Mouse (Mus musculus): ENCODE measurements around the gene 1700109H08Rik. TPM values are rescaled to one million over a fixed set of nuclear protein-coding genes. Genes with fewer than 3 reads are reported as not detected.

The 1700109H08Rik gene
- polyA plus RNA-seq, 1 experiment from 2014 or later = 3.3 TPM

DNA sequence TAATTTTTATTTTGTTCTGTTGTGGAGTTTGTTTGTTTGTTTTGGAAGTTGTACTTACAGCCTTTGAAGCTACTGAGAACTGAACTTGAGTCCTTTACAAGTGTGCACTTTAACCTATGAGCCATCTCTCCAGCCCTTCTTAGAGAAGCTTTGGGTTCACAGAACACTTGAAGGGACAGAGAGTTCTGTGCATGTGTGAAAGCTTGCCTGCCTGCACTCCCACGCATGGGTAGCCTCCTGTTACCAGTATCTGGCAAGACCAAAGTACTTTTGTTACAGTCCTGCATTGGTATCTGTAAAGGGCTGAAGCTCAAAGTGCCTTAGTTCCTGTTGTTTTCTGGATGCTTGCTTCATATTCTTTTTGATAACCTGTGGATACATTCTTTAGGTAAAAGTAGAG lies 25.1 kb upstream of the 1700109H08Rik start:
- Histone ChIP-seq H3K4me1 (peaks cover 20% of the 10 kb centered on the region), H3K9me3 (0 out of 2 replicates have a peak, but pooled peaks cover 5% of the 10 kb centered on the region), H3K27me3 (ENCODE audit: poor library complexity, severe bottlenecking) (no peaks in the 10 kb centered on the region), H3K4me3 (no peak overlapping the region), H3K36me3 (replicated peaks) (peaks cover 25% of the 10 kb centered on the region), H3K27ac (no peak overlapping the region)
- DNase-seq (ENCODE audit: extremely low spot score, low spot score) = no peak
- 94% methylated on average over 1 of the region's 1 CpGs for WGBS

DNA sequence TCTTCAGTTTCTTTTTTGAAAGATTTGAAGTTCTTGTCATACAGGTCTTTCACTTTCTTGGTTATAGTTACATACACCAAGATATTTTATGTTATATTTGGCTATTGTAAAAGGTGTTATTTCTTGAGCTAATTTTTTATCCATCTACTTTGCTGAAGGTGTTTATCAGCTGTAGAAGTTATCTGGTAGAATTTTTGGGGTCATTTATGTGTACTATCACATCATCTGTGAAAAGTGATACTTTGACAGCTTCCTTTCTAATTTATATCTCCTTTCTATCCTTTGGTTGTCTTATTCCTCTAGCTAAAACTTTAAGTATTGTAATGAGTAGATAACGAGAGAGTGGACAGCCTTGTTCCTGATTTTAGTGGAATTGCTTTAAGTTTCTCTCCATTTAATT lies 19.9 kb upstream of the 1700109H08Rik start:
- H3K4me3 ChIP-seq = no peak overlapping the region
- peaks cover 35% of the 10 kb centered on the region for H3K36me3 ChIP-seq (replicated peaks)
- WGBS = 94% methylated on average over 1 of the region's 1 CpGs
- DNase-seq (ENCODE audit: extremely low spot score, low spot score) = no peak
- H3K27ac ChIP-seq = no peak overlapping the region
- no peaks in the 10 kb centered on the region for H3K4me1 ChIP-seq
- H3K9me3 ChIP-seq = 0 out of 2 replicates have a peak, but pooled peaks cover 2% of the 10 kb centered on the region
- no peaks in the 10 kb centered on the region for H3K27me3 ChIP-seq (ENCODE audit: poor library complexity, severe bottlenecking)

DNA sequence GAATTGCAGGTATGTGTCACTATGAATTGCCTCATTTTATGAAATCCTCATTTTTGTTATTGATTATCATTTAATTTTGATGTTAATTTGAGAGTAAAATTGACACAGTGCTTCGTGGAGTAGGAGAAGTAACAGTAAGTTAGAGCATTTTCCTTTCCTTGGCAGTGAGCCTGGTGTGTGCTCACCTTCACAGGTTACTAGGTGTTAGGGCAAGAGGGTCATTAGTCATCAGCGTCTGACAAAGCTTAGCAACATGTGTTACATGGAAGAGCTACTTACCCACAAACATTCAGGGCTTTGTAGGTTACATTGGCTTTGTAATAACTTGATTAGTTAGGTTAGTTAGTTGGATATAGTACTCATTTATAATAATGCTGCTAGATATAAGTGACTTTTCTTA lies 17.2 kb upstream of the 1700109H08Rik start:
- WGBS = 96% methylated on average over 2 of the region's 2 CpGs
- H3K27ac ChIP-seq = no peak overlapping the region
- no peaks in the 10 kb centered on the region for H3K27me3 ChIP-seq (ENCODE audit: poor library complexity, severe bottlenecking)
- no peak overlapping the region for H3K4me3 ChIP-seq
- no peaks in the 10 kb centered on the region for H3K4me1 ChIP-seq
- H3K36me3 ChIP-seq (replicated peaks) = peaks cover 47% of the 10 kb centered on the region
- no peak for DNase-seq (ENCODE audit: extremely low spot score, low spot score)
- no peaks in the 10 kb centered on the region for H3K9me3 ChIP-seq

GRCm38 (mm10) chr5:3574825-3575224 lies 3.5 kb downstream of the 1700109H08Rik start:
- H3K4me3 ChIP-seq = no peak overlapping the region
- no peaks in the 10 kb centered on the region for H3K27me3 ChIP-seq (ENCODE audit: poor library complexity, severe bottlenecking)
- DNase-seq (ENCODE audit: extremely low spot score, low spot score) = no peak
- no peaks in the 10 kb centered on the region for H3K4me1 ChIP-seq
- peaks cover 7% of the 10 kb centered on the region; the same call in 1 of the 2 replicates for H3K9me3 ChIP-seq
- WGBS = 99% methylated on average over 2 of the region's 2 CpGs
- peaks cover 100% of the 10 kb centered on the region for H3K36me3 ChIP-seq (replicated peaks)
- no peak overlapping the region for H3K27ac ChIP-seq

- Histone ChIP-seq H3K27me3 (ENCODE audit: poor library complexity, severe bottlenecking) (no peaks in the 10 kb centered on the region), H3K4me1 (no peaks in the 10 kb centered on the region), H3K9me3 (peaks cover 7% of the 10 kb centered on the region; the same call in 1 of the 2 replicates), H3K4me3 (no peak overlapping the region), H3K36me3 (replicated peaks) (peaks cover 100% of the 10 kb centered on the region), H3K27ac (no peak overlapping the region)
- no peak for DNase-seq (ENCODE audit: extremely low spot score, low spot score)
- WGBS = 92% methylated on average over 2 of the region's 2 CpGs
Observed at GRCm38 (mm10) chr5:3577939-3578338, 6.6 kb downstream of the 1700109H08Rik start.

DNA sequence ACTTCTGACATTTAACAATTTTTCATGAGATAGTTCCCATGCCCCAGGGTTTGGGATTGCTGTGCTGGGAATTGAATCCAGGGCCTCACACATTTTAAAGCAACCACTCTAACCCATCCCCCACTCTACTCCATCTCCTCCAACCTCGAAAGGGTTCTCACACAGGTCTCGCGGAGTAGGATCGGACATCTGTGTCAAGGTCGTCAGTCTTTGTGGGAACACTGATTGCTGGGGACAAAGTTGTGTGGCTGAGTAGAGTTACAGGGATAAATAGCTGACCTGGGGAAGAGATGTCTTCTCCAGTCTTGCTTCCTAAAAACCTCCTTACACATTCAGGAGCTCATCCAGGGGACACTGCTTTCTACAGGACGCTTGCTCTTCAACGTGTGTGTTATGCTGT lies 7.7 kb downstream of the 1700109H08Rik start:
- WGBS = 97% methylated on average over 7 of the region's 7 CpGs
- H3K27me3 ChIP-seq (ENCODE audit: poor library complexity, severe bottlenecking) = no peaks in the 10 kb centered on the region
- H3K9me3 ChIP-seq = peaks cover 7% of the 10 kb centered on the region; the same call in 1 of the 2 replicates
- DNase-seq (ENCODE audit: extremely low spot score, low spot score) = no peak
- H3K4me3 ChIP-seq = no peak overlapping the region
- no peaks in the 10 kb centered on the region for H3K4me1 ChIP-seq
- H3K36me3 ChIP-seq (replicated peaks) = peaks cover 100% of the 10 kb centered on the region
- H3K27ac ChIP-seq = no peak overlapping the region

- peak within 1 kb of the TSS; percentile 85 for H3K27ac ChIP-seq
Observed at GRCm38 (mm10) chr5:3595693-3596398, 24.5 kb downstream of the 1700109H08Rik start, which contains the start of gene Pex1. Gene Pex1, plus strand, starts transcription at chr5:3596066.

DNA sequence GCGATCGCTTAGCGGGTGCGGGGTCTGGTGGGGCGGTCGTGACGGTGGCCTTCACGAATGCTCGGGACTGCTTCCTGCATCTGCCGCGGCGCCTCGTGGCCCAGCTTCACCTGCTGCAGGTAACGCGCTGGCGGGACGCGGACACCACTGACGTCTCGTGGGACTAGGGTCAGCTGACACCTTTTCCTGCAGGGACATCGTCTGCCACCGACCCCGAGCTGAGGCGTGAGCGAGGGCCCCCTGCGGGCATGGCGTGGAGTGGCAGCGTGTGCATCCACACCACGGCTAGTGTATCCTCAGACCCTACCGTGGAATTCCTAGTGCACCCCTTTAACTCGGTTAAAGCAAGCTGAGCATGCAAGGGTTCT lies 25.0 kb downstream of the 1700109H08Rik start, which contains the start of gene Rbm48:
Gene Rbm48 (minus strand): TSS at position 187 of the 368 bp plus-strand sequence.
- no peaks in the 10 kb centered on the region for H3K9me3 ChIP-seq
- peaks cover 9% of the 10 kb centered on the region for H3K36me3 ChIP-seq (replicated peaks)
- H3K4me1 ChIP-seq = peaks cover 19% of the 10 kb centered on the region
- DNase-seq (ENCODE audit: extremely low spot score, low spot score) = peak; percentile 67
- peak within 1 kb of the TSS; percentile 87 for H3K4me3 ChIP-seq
- under 1% methylated on average over 31 of the region's 31 CpGs for WGBS
- no peaks in the 10 kb centered on the region for H3K27me3 ChIP-seq (ENCODE audit: poor library complexity, severe bottlenecking)
- H3K27ac ChIP-seq = peak within 1 kb of the TSS; percentile 85

More at GRCm38 (mm10) chr5:3595693-3596398, 24.5 kb downstream of the 1700109H08Rik start, which contains the start of gene Pex1:
- H3K4me1 ChIP-seq = peaks cover 19% of the 10 kb centered on the region
- no peaks in the 10 kb centered on the region for H3K9me3 ChIP-seq
- H3K4me3 ChIP-seq = peak within 1 kb of the TSS; percentile 87
- no peaks in the 10 kb centered on the region for H3K27me3 ChIP-seq (ENCODE audit: poor library complexity, severe bottlenecking)
- DNase-seq (ENCODE audit: extremely low spot score, low spot score) = peak; percentile 95
- H3K36me3 ChIP-seq (replicated peaks) = peaks cover 14% of the 10 kb centered on the region
- WGBS = under 1% methylated on average over 50 of the region's 50 CpGs

- H3K9me3 ChIP-seq = no peaks in the 10 kb centered on the region
- no peak for DNase-seq (ENCODE audit: extremely low spot score, low spot score)
- H3K4me1 ChIP-seq = peaks cover 19% of the 10 kb centered on the region
- 0 out of 2 replicates have a peak, but pooled peaks cover 2% of the 10 kb centered on the region for H3K36me3 ChIP-seq (replicated peaks)
- peak overlapping the region; percentile 87 for H3K4me3 ChIP-seq
- H3K27me3 ChIP-seq (ENCODE audit: poor library complexity, severe bottlenecking) = no peaks in the 10 kb centered on the region
- no peak overlapping the region for H3K27ac ChIP-seq
Observed at GRCm38 (mm10) chr5:3597171-3597570, 25.8 kb downstream of the 1700109H08Rik start.

DNA sequence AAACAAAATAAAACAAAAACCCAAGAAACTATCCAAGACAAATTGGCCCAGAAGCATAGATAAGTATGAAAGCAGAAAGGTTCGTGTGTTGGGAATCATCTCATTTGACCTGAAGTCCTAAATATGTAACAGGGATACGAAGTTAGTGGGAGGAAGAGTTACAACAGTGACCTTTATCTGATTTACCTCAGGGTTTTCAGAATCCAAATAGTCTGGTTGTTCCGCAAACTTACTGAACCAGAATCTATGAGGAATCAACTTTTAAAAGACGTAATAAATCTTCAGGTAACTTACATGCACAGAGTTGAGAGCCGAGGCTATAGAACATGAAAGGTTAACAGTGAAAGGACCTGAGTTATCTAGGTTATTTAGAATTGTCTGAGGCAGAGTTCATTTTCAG lies 27.4 kb downstream of the 1700109H08Rik start:
- 96% methylated on average over 5 of the region's 5 CpGs for WGBS
- Histone ChIP-seq H3K27ac (no peak overlapping the region), H3K9me3 (no peaks in the 10 kb centered on the region), H3K36me3 (replicated peaks) (no peaks in the 10 kb centered on the region; the same call in 1 of the 2 replicates), H3K4me3 (no peak overlapping the region), H3K4me1 (peaks cover 19% of the 10 kb centered on the region), H3K27me3 (ENCODE audit: poor library complexity, severe bottlenecking) (no peaks in the 10 kb centered on the region)
- no peak for DNase-seq (ENCODE audit: extremely low spot score, low spot score)

DNA sequence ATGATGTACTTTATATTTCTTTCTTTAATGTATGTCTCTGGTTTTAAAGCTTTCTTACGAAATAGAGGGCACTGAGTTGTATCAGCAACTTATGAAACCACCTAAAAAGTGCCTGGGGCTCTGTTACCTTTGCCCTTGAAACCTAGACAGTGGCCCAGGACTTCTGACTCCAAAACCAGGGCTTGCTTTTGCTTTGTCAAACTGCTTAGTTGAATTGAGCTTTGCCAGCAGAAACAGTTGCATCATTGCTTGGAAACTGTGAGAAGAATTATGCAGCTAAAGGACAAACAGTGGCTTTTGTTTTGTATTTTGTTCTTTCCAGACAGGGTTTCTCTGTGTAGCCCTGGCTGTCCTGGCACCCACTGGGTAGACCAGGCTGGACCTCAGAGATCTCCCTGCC lies 28.9 kb downstream of the 1700109H08Rik start:
- H3K9me3 ChIP-seq = no peaks in the 10 kb centered on the region
- no peak overlapping the region for H3K27ac ChIP-seq
- peaks cover 12% of the 10 kb centered on the region for H3K4me1 ChIP-seq
- no peak for DNase-seq (ENCODE audit: extremely low spot score, low spot score)
- WGBS = 84% methylated on average over 1 of the region's 1 CpGs
- no peaks in the 10 kb centered on the region for H3K27me3 ChIP-seq (ENCODE audit: poor library complexity, severe bottlenecking)
- peaks cover 11% of the 10 kb centered on the region for H3K36me3 ChIP-seq (replicated peaks)
- no peak overlapping the region for H3K4me3 ChIP-seq

DNA sequence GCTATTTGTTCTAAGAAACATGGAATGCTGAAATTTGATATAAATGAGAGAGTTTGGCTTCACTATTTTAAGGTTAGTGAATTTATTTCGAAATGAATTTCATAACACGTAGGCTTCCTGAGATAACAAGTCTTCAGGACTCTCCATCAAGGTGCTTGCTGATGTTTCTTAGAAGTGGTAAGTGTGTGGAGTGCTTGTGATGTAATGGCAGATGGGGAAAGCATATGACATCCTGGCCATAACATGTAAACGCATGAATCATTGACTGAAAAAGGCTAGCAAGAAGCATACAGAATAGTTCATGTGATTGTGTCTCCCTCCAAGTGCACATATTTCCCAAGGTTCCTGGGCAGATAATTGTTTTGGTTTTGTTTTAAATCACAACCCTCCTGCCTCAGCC lies 29.4 kb downstream of the 1700109H08Rik start:
- H3K4me1 ChIP-seq = peaks cover 10% of the 10 kb centered on the region
- no peak overlapping the region for H3K27ac ChIP-seq
- no peaks in the 10 kb centered on the region for H3K9me3 ChIP-seq
- H3K27me3 ChIP-seq (ENCODE audit: poor library complexity, severe bottlenecking) = no peaks in the 10 kb centered on the region
- 88% methylated on average over 3 of the region's 3 CpGs for WGBS
- H3K4me3 ChIP-seq = no peak overlapping the region
- no peak for DNase-seq (ENCODE audit: extremely low spot score, low spot score)
- peaks cover 16% of the 10 kb centered on the region for H3K36me3 ChIP-seq (replicated peaks)

DNA sequence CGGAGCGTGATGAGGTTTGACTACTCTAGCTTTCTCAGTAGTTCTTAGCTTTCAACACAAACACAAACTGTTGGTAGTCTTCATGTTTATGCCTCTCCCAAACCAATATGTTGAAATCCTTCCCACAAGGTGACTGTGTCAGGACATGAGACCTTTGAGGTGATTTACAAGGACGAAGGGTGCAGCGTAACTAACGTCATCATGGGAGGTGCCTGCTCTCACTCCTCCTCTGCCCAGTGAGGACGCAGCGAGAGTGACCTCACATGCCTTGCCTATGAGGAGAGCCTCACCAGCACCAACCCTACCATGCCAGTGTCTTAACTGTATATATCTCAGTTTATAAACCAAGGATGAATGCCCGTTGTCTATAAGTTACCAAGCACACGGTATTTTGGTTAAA lies 35.7 kb downstream of the 1700109H08Rik start:
- H3K27ac ChIP-seq = no peak overlapping the region
- H3K9me3 ChIP-seq = no peaks in the 10 kb centered on the region; the same call in 1 of the 2 replicates
- H3K4me1 ChIP-seq = no peaks in the 10 kb centered on the region
- peaks cover 59% of the 10 kb centered on the region for H3K36me3 ChIP-seq (replicated peaks)
- no peak for DNase-seq (ENCODE audit: extremely low spot score, low spot score)
- no peak overlapping the region for H3K4me3 ChIP-seq
- H3K27me3 ChIP-seq (ENCODE audit: poor library complexity, severe bottlenecking) = no peaks in the 10 kb centered on the region
- 95% methylated on average over 9 of the region's 9 CpGs for WGBS
